Mouse (Mus musculus) forebrain, postnatal 0 days (tissue): ENCODE results near the gene Ier3. TPM values are rescaled to one million over a fixed set of nuclear protein-coding genes. Genes with fewer than 3 reads are reported as not detected.
A peak's percentile ranks its signal among the peaks of the same experiment; 100 is the strongest.

Experiments used
- ATAC-seq: fragments of 200-750 bp; cut with Nextera tagmentation; 2 replicates; pipeline ENCODE4 v1.8.0; 2017; ENCODE audit warnings: mild to moderate bottlenecking, moderate library complexity
- DNase-seq: peaks from one replicate; pipeline ENCODE4 v3.0.0-alpha.2; 2015
- H3K27ac ChIP-seq: fragments of 300-500 bp; sonication (generic); 2 replicates; pipeline ENCODE4 v1.5.1; 2014; ENCODE audit warnings: low read depth, mild to moderate bottlenecking, antibody characterized with exemption, low read length, moderate library complexity, mixed read lengths
- H3K27me3 ChIP-seq: fragments of 300-500 bp; sonication (generic); 2 replicates; pipeline ENCODE4 v1.6.1; 2014; ENCODE audit warnings: mild to moderate bottlenecking, low read length, mixed read lengths; ENCODE audit not compliant: insufficient read depth
- H3K36me3 ChIP-seq: fragments of 300-500 bp; sonication (generic); 2 replicates; pipeline ENCODE4 v1.6.1; 2014; ENCODE audit warnings: mild to moderate bottlenecking, moderate library complexity; ENCODE audit not compliant: insufficient read depth
- H3K4me1 ChIP-seq: fragments of 300-500 bp; sonication (generic); 2 replicates; pipeline ENCODE4 v1.6.1; 2014; ENCODE audit warnings: antibody characterized with exemption; ENCODE audit not compliant: insufficient read depth
- H3K4me2 ChIP-seq: fragments of 300-500 bp; sonication (generic); 2 replicates; pipeline ENCODE4 v1.6.1; 2014; ENCODE audit warnings: low read depth, mild to moderate bottlenecking, moderate library complexity
- H3K4me3 ChIP-seq: fragments of 300-500 bp; sonication (generic); 2 replicates; pipeline ENCODE4 v1.5.1; 2014; ENCODE audit warnings: low read depth, low read length, mixed read lengths
- H3K9ac ChIP-seq: fragments of 300-500 bp; sonication (generic); 2 replicates; pipeline ENCODE4 v1.6.1; 2014; ENCODE audit warnings: mild to moderate bottlenecking
- H3K9me3 ChIP-seq: fragments of 300-500 bp; sonication (generic); 2 replicates; pipeline ENCODE4 v1.6.1; 2016; ENCODE audit warnings: low read length
- CTCF ChIP-seq: sonication (generic); IDR thresholded peaks from 2 replicates; pipeline ENCODE4 v1.5.1; 2016; ENCODE audit warnings: antibody characterized with exemption, control low read depth, low read depth
- WGBS: fragments of 180-500 bp; shearing (Covaris S2); extraction: QIAGEN DNeasy Blood & Tissue Kit; methylation state at CpG from one replicate; pipeline ENCODE4 v1.1.7; 2014; 5-methylcytosine and 5-hydroxymethylcytosine counted together
- polyA plus RNA-seq: library from polyadenylated mRNA; unstranded; fragments of >200 nt; fragmentation: Nextera tagmentation; extraction: Ambion mirVana; gene quantifications from 2 replicates; pipeline ENCODE4 v1.2.1, GENCODE M21; 2015
- total RNA-seq: library from RNA; depleted of rRNA; stranded (reverse); fragments of >200 nt; gene quantifications from 2 replicates; pipeline ENCODE4 v1.2.3, GENCODE M21; 2014

Gene Ier3
- total and polyA plus RNA-seq, 2 experiments from 2014 or later: 9.0 to 13.0 TPM

DNA sequence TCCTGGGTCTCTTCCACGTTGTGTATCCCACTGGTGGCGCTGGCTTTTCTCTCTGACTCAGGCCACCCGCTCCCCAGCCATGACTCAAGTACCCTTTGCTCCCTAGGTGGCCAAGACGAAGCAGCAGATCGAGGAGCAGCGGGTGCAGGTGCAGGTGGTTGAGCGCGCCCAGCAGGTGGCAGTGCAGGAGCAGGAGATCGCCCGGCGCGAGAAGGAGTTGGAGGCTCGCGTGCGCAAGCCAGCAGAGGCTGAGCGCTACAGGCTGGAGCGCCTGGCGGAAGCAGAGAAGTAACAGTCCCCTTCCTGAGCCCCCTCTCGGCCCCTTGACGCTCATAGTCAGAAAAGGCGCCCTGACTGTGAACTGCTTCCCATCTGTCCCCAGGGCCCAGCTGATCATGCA, 8.3 kb downstream of the Ier3 start:
- peak; percentile 94 for TF ChIP-seq CTCF
- DNase-seq: peak; percentile 89
- Histone ChIP-seq H3K27me3 (no peaks in the 10 kb centered on the region), H3K4me2 (0 out of 2 replicates have a peak overlapping the region, but pooled peaks have one; percentile 5), H3K36me3 (peaks cover 55% of the 10 kb centered on the region), H3K4me1 (peaks cover 12% of the 10 kb centered on the region; the same call in 1 of the 2 replicates), H3K4me3 (no peak overlapping the region), H3K9ac (no peak overlapping the region), H3K27ac (no peak overlapping the region), H3K9me3 (no peaks in the 10 kb centered on the region)
- WGBS: 5% methylated on average over 21 of the region's 21 CpGs
- ATAC-seq: peak; percentile 83

DNA sequence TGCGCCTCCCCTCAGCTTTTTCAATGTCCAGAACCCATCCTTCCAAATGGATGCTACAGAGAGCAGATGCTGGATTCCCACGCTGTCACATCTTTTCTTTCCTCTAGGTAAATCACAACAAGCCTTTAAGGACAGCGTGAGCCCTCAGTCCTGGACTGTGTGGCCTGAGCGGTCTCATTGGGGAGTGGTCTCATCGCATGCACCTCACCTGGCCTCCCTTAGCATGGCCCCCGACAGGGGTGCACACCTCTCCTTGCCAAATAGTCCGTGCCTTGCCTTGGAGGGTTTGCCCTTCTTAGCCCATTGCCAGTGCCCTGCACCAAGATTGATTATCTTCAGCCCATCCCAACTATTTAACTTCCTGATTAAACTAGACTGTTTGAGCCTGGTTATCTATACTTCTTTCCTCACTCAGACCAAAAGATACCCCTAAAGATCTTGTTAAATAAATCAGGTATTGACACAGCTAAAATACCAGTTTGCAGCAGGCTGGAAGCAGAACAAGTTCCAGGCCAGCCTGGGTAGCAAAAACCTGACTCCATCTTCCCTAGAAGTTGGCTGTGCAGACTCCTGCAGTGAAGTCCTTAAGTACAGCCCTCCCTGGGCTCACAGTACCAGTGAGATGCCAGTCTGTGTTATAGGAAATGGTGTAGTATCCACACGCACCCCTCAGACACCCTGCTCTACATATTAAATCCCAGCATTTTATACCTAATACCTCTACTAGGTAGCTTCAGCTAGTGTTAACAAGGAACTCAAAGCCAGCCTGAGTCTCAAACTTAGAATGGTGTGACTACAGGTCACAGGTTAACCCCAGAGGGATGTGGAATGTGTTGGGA, 11.1 kb downstream of the Ier3 start:
- H3K36me3 ChIP-seq: peaks cover 56% of the 10 kb centered on the region
- H3K9me3 ChIP-seq: no peaks in the 10 kb centered on the region
- no peak overlapping the region for H3K4me3 ChIP-seq
- 0 out of 2 replicates have a peak overlapping the region, but pooled peaks have one; percentile 22 for H3K9ac ChIP-seq
- H3K4me2 ChIP-seq: no peak overlapping the region
- WGBS: 62% methylated on average over 8 of the region's 8 CpGs
- H3K27me3 ChIP-seq: no peaks in the 10 kb centered on the region
- H3K27ac ChIP-seq: no peak overlapping the region
- H3K4me1 ChIP-seq: peaks cover 16% of the 10 kb centered on the region; the same call in 1 of the 2 replicates
- DNase-seq (peak; percentile 20), ATAC-seq (no peak)
- TF ChIP-seq CTCF: no peak

DNA sequence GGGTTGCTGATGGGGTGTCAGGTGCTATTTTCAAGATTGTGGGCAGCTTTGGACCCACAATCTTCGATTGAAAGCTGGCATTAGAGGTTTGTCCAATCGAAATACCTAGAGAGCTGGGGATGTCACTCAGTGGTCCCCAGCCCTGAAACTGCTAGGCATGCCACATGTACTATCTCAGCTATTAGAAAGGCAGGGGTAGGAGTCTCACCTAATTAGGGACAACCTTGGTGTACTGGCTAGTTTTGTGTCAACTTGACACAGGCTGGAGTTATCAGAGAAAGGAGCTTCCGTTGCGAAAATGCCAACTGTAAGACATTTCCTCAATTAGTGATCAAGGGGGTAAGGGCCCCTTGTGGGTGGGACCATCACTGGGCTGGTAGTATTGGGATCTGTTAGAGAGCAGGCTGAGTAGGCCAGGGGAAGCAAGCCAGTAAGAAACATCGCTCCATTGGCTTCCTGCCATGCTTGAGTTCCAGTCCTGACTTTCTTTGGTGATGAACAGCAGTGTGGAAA, 11.8 kb downstream of the Ier3 start:
- Histone ChIP-seq H3K4me3 (no peak overlapping the region), H3K4me1 (peaks cover 16% of the 10 kb centered on the region; the same call in 1 of the 2 replicates), H3K27me3 (no peaks in the 10 kb centered on the region), H3K27ac (no peak overlapping the region), H3K36me3 (peaks cover 54% of the 10 kb centered on the region), H3K9ac (no peak overlapping the region), H3K4me2 (peak overlapping the region; percentile 28; the same call in 1 of the 2 replicates), H3K9me3 (no peaks in the 10 kb centered on the region)
- no peak for TF ChIP-seq CTCF
- DNase-seq (peak; percentile 57), ATAC-seq (no peak)
- WGBS: 18% methylated on average over 5 of the region's 5 CpGs

DNA sequence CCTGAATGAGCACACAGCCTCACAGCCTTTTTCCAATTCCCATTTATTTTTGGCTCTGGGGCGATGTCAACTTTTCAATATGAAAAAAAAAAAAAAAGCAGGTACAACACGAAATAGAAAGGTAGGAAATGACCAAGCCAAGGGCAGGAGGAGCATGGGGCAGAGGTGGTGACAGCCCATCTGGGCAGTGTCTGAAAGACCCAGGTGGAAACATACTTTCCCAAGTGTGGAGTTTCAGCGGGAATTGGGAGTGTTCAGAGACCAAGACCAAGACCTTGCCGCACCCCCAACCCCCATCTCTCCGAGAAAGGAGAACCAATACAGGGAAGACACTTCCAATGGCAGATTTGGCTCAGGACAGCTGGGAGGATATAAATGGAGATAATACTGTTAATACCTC, 12.4 kb downstream of the Ier3 start:
- Histone ChIP-seq H3K4me2 (peak overlapping the region; percentile 28), H3K36me3 (peaks cover 54% of the 10 kb centered on the region)
- 54% methylated on average over 5 of the region's 5 CpGs for WGBS

DNA sequence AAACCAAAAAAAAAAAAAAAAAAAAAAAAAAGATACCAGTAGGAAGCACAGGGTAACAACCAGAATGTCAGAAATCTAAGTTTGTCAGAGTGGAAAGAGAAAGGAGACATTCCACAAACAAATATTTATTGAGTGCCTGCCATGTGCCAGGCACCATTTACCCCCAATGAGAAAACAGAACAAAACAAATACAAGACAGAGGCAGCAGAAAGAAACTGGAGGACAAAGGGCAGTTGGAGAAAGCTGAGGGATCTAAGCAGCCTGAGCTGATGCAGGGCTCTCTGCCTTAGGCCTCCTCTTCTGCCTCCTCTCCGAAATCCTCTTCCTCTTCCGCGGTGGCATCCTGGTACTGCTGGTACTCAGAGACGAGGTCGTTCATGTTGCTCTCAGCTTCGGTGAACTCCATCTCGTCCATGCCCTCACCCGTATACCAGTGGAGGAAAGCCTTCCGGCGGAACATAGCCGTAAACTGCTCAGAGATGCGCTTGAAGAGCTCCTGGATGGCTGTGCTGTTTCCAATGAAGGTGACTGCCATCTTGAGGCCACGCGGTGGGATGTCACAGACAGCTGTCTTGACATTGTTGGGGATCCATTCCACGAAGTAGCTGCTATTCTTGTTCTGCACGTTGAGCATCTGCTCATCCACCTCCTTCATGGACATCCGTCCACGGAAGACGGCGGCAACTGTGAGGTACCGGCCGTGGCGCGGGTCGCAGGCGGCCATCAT, 13.4 kb downstream of the Ier3 start:
- ATAC-seq (no peak), DNase-seq (peak; percentile 51)
- H3K27ac ChIP-seq: no peak overlapping the region; the same call in 1 of the 2 replicates
- WGBS: 64% methylated on average over 26 of the region's 26 CpGs
- H3K27me3 ChIP-seq: no peaks in the 10 kb centered on the region
- TF ChIP-seq CTCF: peak; percentile 29; the same call in 1 of the 2 replicates
- peak overlapping the region; percentile 22; the same call in 1 of the 2 replicates for H3K9ac ChIP-seq
- peak overlapping the region; percentile 90 for H3K4me3 ChIP-seq
- no peaks in the 10 kb centered on the region for H3K9me3 ChIP-seq
- peaks cover 54% of the 10 kb centered on the region for H3K36me3 ChIP-seq
- peaks cover 16% of the 10 kb centered on the region; the same call in 1 of the 2 replicates for H3K4me1 ChIP-seq
- H3K4me2 ChIP-seq: peak overlapping the region; percentile 77

More for the DNA sequence above, 12.4 kb downstream of the Ier3 start:
- TF ChIP-seq CTCF: no peak
- peaks cover 16% of the 10 kb centered on the region; the same call in 1 of the 2 replicates for H3K4me1 ChIP-seq
- no peaks in the 10 kb centered on the region for H3K9me3 ChIP-seq
- no peak overlapping the region for H3K4me3 ChIP-seq
- H3K27ac ChIP-seq: no peak overlapping the region
- 0 out of 2 replicates have a peak overlapping the region, but pooled peaks have one; percentile 7 for H3K9ac ChIP-seq
- DNase-seq: no peak
- H3K27me3 ChIP-seq: no peaks in the 10 kb centered on the region
- no peak for ATAC-seq

DNA sequence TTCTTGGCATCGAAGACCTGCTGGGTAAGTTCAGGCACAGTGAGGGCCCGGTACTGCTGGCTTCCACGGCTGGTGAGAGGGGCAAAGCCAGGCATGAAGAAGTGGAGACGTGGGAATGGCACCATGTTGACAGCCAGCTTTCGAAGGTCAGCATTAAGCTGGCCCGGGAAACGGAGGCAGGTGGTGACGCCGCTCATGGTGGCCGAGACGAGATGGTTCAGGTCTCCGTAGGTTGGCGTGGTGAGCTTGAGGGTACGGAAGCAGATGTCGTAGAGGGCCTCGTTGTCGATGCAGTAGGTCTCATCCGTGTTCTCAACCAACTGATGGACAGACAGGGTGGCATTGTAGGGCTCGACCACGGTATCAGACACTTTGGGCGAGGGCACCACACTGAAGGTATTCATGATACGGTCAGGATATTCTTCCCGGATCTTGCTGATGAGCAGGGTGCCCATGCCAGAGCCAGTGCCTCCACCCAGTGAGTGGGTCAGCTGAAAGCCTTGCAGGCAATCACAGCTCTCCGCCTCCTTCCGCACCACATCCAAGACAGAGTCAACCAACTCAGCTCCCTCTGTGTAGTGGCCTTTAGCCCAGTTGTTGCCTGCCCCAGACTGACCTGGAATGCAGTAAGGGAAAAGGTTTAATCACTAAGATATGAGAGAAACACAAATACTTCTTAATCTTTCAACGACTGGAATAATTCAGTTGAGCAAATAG, 14.1 kb downstream of the Ier3 start:
- H3K27me3 ChIP-seq: no peaks in the 10 kb centered on the region
- no peak for DNase-seq
- no peaks in the 10 kb centered on the region for H3K9me3 ChIP-seq
- peaks cover 52% of the 10 kb centered on the region for H3K36me3 ChIP-seq
- ATAC-seq: no peak
- no peak for TF ChIP-seq CTCF
- H3K9ac ChIP-seq: peak overlapping the region; percentile 93
- H3K4me1 ChIP-seq: peaks cover 18% of the 10 kb centered on the region; the same call in 1 of the 2 replicates
- 65% methylated on average over 26 of the region's 26 CpGs for WGBS
- H3K4me3 ChIP-seq: peak overlapping the region; percentile 90
- H3K4me2 ChIP-seq: peak overlapping the region; percentile 77
- H3K27ac ChIP-seq: no peak overlapping the region
